Mouse (Mus musculus) embryonic fibroblast, embryonic 13.5 days (primary cell): ENCODE data around the gene Zfp202.

Source experiments
- CTCF ChIP-seq: IDR thresholded peaks from 2 replicates; pipeline ENCODE4 v1.5.1; 2011; ENCODE audit warnings: mild to moderate bottlenecking, control low read depth, low read length, moderate library complexity, borderline replicate concordance; ENCODE audit not compliant: insufficient read depth
- POLR2A ChIP-seq: IDR thresholded peaks from 2 replicates; pipeline ENCODE4 v1.6.1; 2011; ENCODE audit warnings: low read depth, mild to moderate bottlenecking, control low read depth, low read length, moderate library complexity

DNA sequence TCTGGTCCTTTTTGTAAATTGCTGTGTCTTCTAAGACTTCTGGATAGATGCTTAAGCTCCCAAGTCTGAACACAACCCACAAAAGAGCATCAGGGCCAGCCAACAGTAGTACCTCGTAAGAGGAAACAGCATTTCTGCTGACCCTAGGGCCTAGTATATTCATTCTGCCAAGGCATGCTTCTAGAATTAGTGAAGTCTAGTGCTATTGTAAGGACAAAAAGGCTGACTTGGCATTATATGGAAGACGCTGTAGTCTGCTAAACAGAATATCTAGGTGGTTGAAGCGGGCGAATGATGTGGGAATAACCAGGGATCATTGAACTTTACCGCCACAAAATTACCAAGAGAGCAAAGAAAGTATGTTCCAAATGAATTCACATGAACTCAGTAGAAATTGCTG, 21.9 kb downstream of the Zfp202 start:
- TF ChIP-seq CTCF, result no peak
- no peak for TF ChIP-seq POLR2A
